In the genomic region with DNA sequence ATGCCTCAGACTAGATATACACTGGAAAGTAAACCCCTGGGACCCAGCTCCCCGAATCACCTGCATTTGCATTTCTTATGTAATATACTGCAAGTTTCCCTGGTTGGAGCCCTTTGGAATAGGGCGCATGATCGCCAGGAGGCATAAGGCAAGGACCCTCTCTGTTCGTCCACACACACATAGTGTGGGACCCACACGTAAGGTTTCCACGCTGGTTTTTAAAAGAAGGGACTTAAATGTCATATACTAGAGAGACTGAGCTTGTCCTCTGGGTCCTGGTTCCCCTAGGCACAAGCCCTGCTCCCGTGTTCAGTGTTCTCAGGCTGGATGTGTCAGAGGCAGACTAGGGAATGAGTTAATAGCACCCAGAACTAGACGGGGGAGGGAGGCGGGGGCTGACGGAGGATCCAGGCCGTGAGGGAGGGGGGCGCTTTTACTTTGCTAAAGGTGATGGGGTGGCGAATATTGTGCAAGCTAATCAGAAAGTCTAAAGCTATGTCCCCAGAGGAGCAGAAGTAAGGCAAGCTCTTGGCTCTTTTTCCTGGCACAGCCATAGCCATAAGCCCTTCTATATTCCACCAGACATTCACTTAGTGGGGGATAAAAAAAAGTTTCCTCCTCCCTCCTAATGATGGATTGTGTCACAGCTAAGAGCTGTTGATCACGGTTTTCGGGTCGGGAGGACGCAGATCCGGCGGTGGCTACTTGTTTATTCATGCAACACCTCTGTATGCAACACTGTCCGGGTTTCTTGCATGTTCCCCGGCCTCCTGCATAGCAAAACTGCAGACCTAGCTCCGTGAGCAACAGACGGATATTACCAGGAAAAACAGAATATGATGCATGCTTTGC, we compare ENCODE assay signal across 8 mouse cellular contexts. TPM values are rescaled to one million over a fixed set of nuclear protein-coding genes. Genes with fewer than 3 reads are reported as not detected.
DNase-seq lines count a peak whose midpoint lies in the region; ATAC-seq lines count a peak whose summit lies in the region.

No protein-coding gene starts in this region.

- H3K4me3 ChIP-seq in midbrain, embryonic 13.5 days (replicated peaks), result peak overlapping the region; percentile 55

- ATAC-seq in midbrain, embryonic 13.5 days, result peak; percentile 53

- peak overlapping the region; percentile 72 for H3K9ac ChIP-seq in midbrain, embryonic 13.5 days (replicated peaks)

- H3K4me2 ChIP-seq in midbrain, embryonic 13.5 days (replicated peaks), result peak overlapping the region; percentile 71

- H3K36me3 ChIP-seq in midbrain, embryonic 13.5 days, result no peaks in the 10 kb centered on the region

- peaks cover 22% of the 10 kb centered on the region for H3K4me1 ChIP-seq in midbrain, embryonic 13.5 days (replicated peaks)

- no peaks in the 10 kb centered on the region for H3K9me3 ChIP-seq in midbrain, embryonic 13.5 days

- H3K27ac ChIP-seq in midbrain, embryonic 13.5 days, result peak overlapping the region; percentile 49

- DNase-seq in adrenal gland, adult 2 months, result peak; percentile 29
- DNase-seq in adrenal gland, adult 18-20 months (ENCODE audit: low spot score in 2 of 2), result no peak
- DNase-seq in cerebellum, adult 8-10 months, result peak; percentile 62
- peak; percentile 16 to 73 for DNase-seq in frontal cortex, adult 2 months (ENCODE audit: extremely low spot score in 1 of 2, low spot score in 1 of 2)
- DNase-seq in layer of hippocampus, adult 8-10 months (ENCODE audit: low spot score in 2 of 2), result peak; percentile 35 to 52
- DNase-seq in thymus, postnatal 0 days (ENCODE audit: low spot score), result no peak
- no peak for DNase-seq in urinary bladder, adult 18-20 months (ENCODE audit: low spot score in 2 of 2)

- peaks cover 11% of the 10 kb centered on the region; the same call in 1 of the 2 replicates for H3K27me3 ChIP-seq in midbrain, embryonic 13.5 days

- 4% methylated on average over 23 of the region's 23 CpGs for WGBS in midbrain, embryonic 13.5 days

RNA-seq across cellular contexts. Expression of gene Fgf14, which starts 1.0 kb away (rescaled TPM):
- 1 to 10 TPM; 1.0 to 1.1 TPM for total RNA-seq in adrenal gland, adult 2 months (2021)
- polyA plus RNA-seq in adrenal gland, adult 2 months (2012; rRNA removed), result 0.17 and 0.28 TPM in 2 replicates
- total RNA-seq in adrenal gland, adult 18-20 months (2021), result 1 to 10 TPM; 1.3 to 1.8 TPM
- 19.6 and 20.8 TPM in 2 replicates for polyA plus RNA-seq in frontal cortex, adult 2 months (2012; rRNA removed)
- 10 to 100 TPM; 34.3 to 40.2 (median 36.7) TPM for total RNA-seq in layer of hippocampus, adult 8-10 months (2022)
- polyA plus RNA-seq in midbrain, embryonic 13.5 days (2015; fragmentation: Nextera tagmentation; extraction: Ambion mirVana), result 19.2 and 20.5 TPM in 2 replicates
- 22.8 and 27.4 TPM in 2 replicates for polyA plus RNA-seq in thymus, postnatal 0 days (2015; fragmentation: Nextera tagmentation; extraction: Ambion mirVana)

Comparison
In these comparisons a context has a peak if more than half of its experiments do, and no peak if none do; other contexts are left out.
1. DNase-seq: peak in adrenal gland, adult 2 months (single experiment), cerebellum, adult 8-10 months (single experiment), frontal cortex, adult 2 months (2 of 2) and layer of hippocampus, adult 8-10 months (2 of 2); none in adrenal gland, adult 18-20 months (0 of 2), thymus, postnatal 0 days (single experiment) and urinary bladder, adult 18-20 months (0 of 2).
2. RNA of gene Fgf14, which starts 1.0 kb away (polyA plus RNA-seq): 22.8 to 27.4 TPM in thymus, postnatal 0 days, 19.6 to 20.8 TPM in frontal cortex, adult 2 months and 19.2 to 20.5 TPM in midbrain, embryonic 13.5 days; 0.17 to 0.28 TPM in adrenal gland, adult 2 months; every median in the first group is over 10 times any median in the second.